Mouse (Mus musculus): ENCODE data around the gene Sema4a. TPM values are rescaled to one million over a fixed set of nuclear protein-coding genes. Genes with fewer than 3 reads are reported as not detected.

The Sema4a gene
- polyA plus RNA-seq, 1 experiment from 2014 or later: 6.3 TPM

DNA sequence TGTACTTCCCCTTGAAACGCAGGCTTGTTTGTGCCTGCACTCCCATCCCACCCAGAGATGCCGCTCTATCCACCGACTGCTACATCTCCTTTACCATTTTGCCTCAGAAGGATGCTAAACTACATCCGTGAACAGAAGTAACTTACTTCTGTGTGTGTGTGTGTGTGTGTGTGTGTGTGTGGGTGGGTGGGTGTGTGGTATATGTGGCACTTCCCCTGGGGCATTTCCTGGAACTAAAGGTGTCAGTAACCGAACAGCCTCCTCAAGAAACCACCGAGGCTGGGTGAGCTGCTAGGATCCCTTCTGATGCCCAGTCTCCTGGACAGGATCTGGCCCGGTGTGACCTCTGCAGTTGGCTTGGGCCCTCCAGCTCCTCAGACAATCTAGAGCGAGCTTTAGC, 7.0 kb downstream of the Sema4a start:
- peaks cover 20% of the 10 kb centered on the region for H3K4me1 ChIP-seq (ENCODE audit: control insufficient read depth, insufficient read depth, low read length)
- no peak overlapping the region for H3K9ac ChIP-seq (ENCODE audit: low read length)
- no peak overlapping the region for H3K27ac ChIP-seq (ENCODE audit: low read depth, low read length)
- DNase-seq (ENCODE audit: low spot score, missing footprints) (no peak), ATAC-seq (ENCODE audit: low FRiP score) (no peak)
- H3K4me2 ChIP-seq: no peak overlapping the region
- no peak overlapping the region for H3K4me3 ChIP-seq (ENCODE audit: low read depth, low read length)
- 83% methylated on average over 8 of the region's 8 CpGs for WGBS
- no peaks in the 10 kb centered on the region for H3K27me3 ChIP-seq (ENCODE audit: control insufficient read depth, insufficient read depth, low read length)
- H3K36me3 ChIP-seq (ENCODE audit: control insufficient read depth, insufficient read depth, low read length): no peaks in the 10 kb centered on the region
- no peaks in the 10 kb centered on the region for H3K9me3 ChIP-seq (ENCODE audit: control insufficient read depth, low read length)

DNA sequence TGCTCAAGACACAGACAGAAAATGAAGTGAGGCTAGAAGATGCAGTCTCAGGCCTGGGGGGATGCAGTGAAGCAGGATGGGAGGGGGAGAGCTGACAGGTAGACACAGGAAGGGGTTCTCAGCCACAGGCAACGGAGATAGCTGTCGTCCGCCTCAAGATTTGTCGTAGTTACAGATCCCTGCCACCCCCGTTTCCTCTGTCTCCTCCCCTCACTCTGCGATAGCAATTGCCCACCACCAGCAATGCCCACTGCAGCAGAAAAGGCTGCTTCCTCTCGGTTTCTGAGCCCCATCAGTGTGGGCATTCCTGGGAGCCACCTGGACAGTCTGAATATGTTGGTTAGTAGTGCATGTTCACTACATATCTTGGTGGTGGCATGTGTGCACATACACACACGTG, 7.6 kb downstream of the Sema4a start:
- WGBS: 62% methylated on average over 8 of the region's 8 CpGs
- no peaks in the 10 kb centered on the region for H3K36me3 ChIP-seq (ENCODE audit: control insufficient read depth, insufficient read depth, low read length)
- no peak overlapping the region for H3K4me2 ChIP-seq
- no peaks in the 10 kb centered on the region for H3K27me3 ChIP-seq (ENCODE audit: control insufficient read depth, insufficient read depth, low read length)
- no peak overlapping the region for H3K27ac ChIP-seq (ENCODE audit: low read depth, low read length)
- no peak overlapping the region for H3K4me3 ChIP-seq (ENCODE audit: low read depth, low read length)
- ATAC-seq (ENCODE audit: low FRiP score) (no peak), DNase-seq (ENCODE audit: low spot score, missing footprints) (peak; percentile 45)
- no peaks in the 10 kb centered on the region for H3K9me3 ChIP-seq (ENCODE audit: control insufficient read depth, low read length)
- peaks cover 14% of the 10 kb centered on the region for H3K4me1 ChIP-seq (ENCODE audit: control insufficient read depth, insufficient read depth, low read length)
- no peak overlapping the region for H3K9ac ChIP-seq (ENCODE audit: low read length)

- ATAC-seq (ENCODE audit: low FRiP score): no peak
- H3K9me3 ChIP-seq (ENCODE audit: control insufficient read depth, low read length): no peaks in the 10 kb centered on the region
- no peak overlapping the region for H3K27ac ChIP-seq (ENCODE audit: low read depth, low read length)
- H3K9ac ChIP-seq (ENCODE audit: low read length): no peak overlapping the region
- H3K4me1 ChIP-seq (ENCODE audit: control insufficient read depth, insufficient read depth, low read length): peaks cover 10% of the 10 kb centered on the region
- no peaks in the 10 kb centered on the region for H3K27me3 ChIP-seq (ENCODE audit: control insufficient read depth, insufficient read depth, low read length)
- WGBS: 81% methylated on average over 6 of the region's 6 CpGs
- no peaks in the 10 kb centered on the region for H3K36me3 ChIP-seq (ENCODE audit: control insufficient read depth, insufficient read depth, low read length)
- DNase-seq (ENCODE audit: low spot score, missing footprints): no peak
- H3K4me2 ChIP-seq: no peak overlapping the region
- H3K4me3 ChIP-seq (ENCODE audit: low read depth, low read length): no peak overlapping the region
Observed at GRCm38 (mm10) chr3:88452716-88453115, 8.3 kb downstream of the Sema4a start.

GRCm38 (mm10) chr3:88452246-88452645, 8.7 kb downstream of the Sema4a start:
- no peak overlapping the region for H3K4me3 ChIP-seq (ENCODE audit: low read depth, low read length)
- H3K9ac ChIP-seq (ENCODE audit: low read length): no peak overlapping the region
- H3K4me1 ChIP-seq (ENCODE audit: control insufficient read depth, insufficient read depth, low read length): peaks cover 10% of the 10 kb centered on the region
- no peaks in the 10 kb centered on the region for H3K36me3 ChIP-seq (ENCODE audit: control insufficient read depth, insufficient read depth, low read length)
- H3K9me3 ChIP-seq (ENCODE audit: control insufficient read depth, low read length): no peaks in the 10 kb centered on the region
- no peak overlapping the region for H3K27ac ChIP-seq (ENCODE audit: low read depth, low read length)
- DNase-seq (ENCODE audit: low spot score, missing footprints) (peak; percentile 72), ATAC-seq (ENCODE audit: low FRiP score) (no peak)
- 80% methylated on average over 5 of the region's 5 CpGs for WGBS
- no peak overlapping the region for H3K4me2 ChIP-seq
- H3K27me3 ChIP-seq (ENCODE audit: control insufficient read depth, insufficient read depth, low read length): no peaks in the 10 kb centered on the region

- H3K9ac ChIP-seq (ENCODE audit: low read length): no peak overlapping the region
- ATAC-seq (ENCODE audit: low FRiP score) (no peak), DNase-seq (ENCODE audit: low spot score, missing footprints) (peak; percentile 78)
- H3K36me3 ChIP-seq (ENCODE audit: control insufficient read depth, insufficient read depth, low read length): no peaks in the 10 kb centered on the region
- no peaks in the 10 kb centered on the region for H3K9me3 ChIP-seq (ENCODE audit: control insufficient read depth, low read length)
- peaks cover 7% of the 10 kb centered on the region for H3K4me1 ChIP-seq (ENCODE audit: control insufficient read depth, insufficient read depth, low read length)
- WGBS: 77% methylated on average over 12 of the region's 12 CpGs
- H3K27ac ChIP-seq (ENCODE audit: low read depth, low read length): no peak overlapping the region
- no peaks in the 10 kb centered on the region for H3K27me3 ChIP-seq (ENCODE audit: control insufficient read depth, insufficient read depth, low read length)
- H3K4me3 ChIP-seq (ENCODE audit: low read depth, low read length): no peak overlapping the region
- H3K4me2 ChIP-seq: no peak overlapping the region
Observed at GRCm38 (mm10) chr3:88450379-88451131, 10.4 kb downstream of the Sema4a start.

DNA sequence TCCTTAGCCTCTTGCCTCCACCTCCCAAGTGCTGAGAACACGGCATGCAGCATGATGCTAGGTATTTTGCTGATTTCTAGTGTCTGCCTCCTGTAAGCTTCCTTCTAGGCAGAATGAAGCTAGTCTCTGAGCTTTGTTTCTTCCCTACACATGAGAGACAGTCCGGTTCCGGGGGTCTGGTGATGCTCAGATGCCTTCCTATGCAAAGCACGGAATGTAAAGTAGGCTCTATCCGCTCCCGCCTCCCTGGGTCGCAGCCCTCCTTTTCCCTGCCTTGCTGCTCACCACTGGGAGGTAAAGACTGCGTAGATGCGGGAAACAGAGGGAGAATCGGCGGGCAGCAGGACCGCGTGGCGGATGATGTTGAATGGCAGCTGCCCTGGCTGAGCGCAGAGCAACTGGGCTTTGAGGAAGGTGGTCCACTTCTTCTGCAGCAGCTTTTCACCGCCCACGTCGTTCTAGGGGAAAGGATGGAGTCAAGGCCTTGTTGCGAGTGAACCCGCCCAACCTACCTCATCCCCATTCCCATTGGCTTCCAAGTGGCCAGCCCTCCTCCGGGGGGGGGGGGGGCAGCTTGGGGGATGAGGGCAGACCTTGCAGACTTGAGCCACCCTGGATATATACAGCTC, 11.5 kb downstream of the Sema4a start:
- Histone ChIP-seq H3K36me3 (ENCODE audit: control insufficient read depth, insufficient read depth, low read length) (no peaks in the 10 kb centered on the region), H3K4me1 (ENCODE audit: control insufficient read depth, insufficient read depth, low read length) (peaks cover 7% of the 10 kb centered on the region), H3K9ac (ENCODE audit: low read length) (peak overlapping the region; percentile 54), H3K4me2 (peak overlapping the region; percentile 36), H3K27ac (ENCODE audit: low read depth, low read length) (no peak overlapping the region), H3K9me3 (ENCODE audit: control insufficient read depth, low read length) (no peaks in the 10 kb centered on the region), H3K4me3 (ENCODE audit: low read depth, low read length) (peak overlapping the region; percentile 21), H3K27me3 (ENCODE audit: control insufficient read depth, insufficient read depth, low read length) (no peaks in the 10 kb centered on the region)
- ATAC-seq (ENCODE audit: low FRiP score) (peak; percentile 81), DNase-seq (ENCODE audit: low spot score, missing footprints) (peak; percentile 92)
- WGBS: 3% methylated on average over 21 of the region's 21 CpGs

DNA sequence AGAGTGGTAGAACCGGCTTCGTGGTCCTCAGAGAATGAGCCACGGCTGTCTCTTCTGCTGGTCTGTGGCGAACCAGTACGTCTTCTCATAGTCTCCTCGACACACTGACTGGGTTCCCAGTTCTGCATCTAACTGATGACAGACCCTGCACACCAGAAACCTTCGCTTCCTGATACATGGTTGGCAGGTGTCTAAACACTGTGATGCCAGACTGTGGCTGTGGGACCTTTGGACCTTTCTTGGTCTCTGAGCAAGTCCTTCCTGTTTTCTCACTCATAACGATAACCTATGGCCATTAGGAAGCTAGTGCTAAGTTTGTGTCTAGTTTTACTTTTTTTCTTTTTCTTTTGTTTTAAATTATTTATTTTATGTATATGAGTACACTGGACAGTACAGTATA, 12.5 kb downstream of the Sema4a start:
- H3K9me3 ChIP-seq (ENCODE audit: control insufficient read depth, low read length): no peaks in the 10 kb centered on the region
- ATAC-seq (ENCODE audit: low FRiP score) (no peak), DNase-seq (ENCODE audit: low spot score, missing footprints) (no peak)
- no peak overlapping the region for H3K4me3 ChIP-seq (ENCODE audit: low read depth, low read length)
- WGBS: 92% methylated on average over 8 of the region's 8 CpGs
- H3K27ac ChIP-seq (ENCODE audit: low read depth, low read length): no peak overlapping the region
- no peak overlapping the region for H3K4me2 ChIP-seq
- no peaks in the 10 kb centered on the region for H3K27me3 ChIP-seq (ENCODE audit: control insufficient read depth, insufficient read depth, low read length)
- H3K9ac ChIP-seq (ENCODE audit: low read length): no peak overlapping the region
- H3K4me1 ChIP-seq (ENCODE audit: control insufficient read depth, insufficient read depth, low read length): peaks cover 7% of the 10 kb centered on the region
- H3K36me3 ChIP-seq (ENCODE audit: control insufficient read depth, insufficient read depth, low read length): no peaks in the 10 kb centered on the region

GRCm38 (mm10) chr3:88447676-88448183, 13.3 kb downstream of the Sema4a start:
- Histone ChIP-seq H3K9me3 (ENCODE audit: control insufficient read depth, low read length) (no peaks in the 10 kb centered on the region), H3K4me1 (ENCODE audit: control insufficient read depth, insufficient read depth, low read length) (peaks cover 7% of the 10 kb centered on the region), H3K4me2 (no peak overlapping the region), H3K4me3 (ENCODE audit: low read depth, low read length) (no peak overlapping the region), H3K9ac (ENCODE audit: low read length) (no peak overlapping the region), H3K27me3 (ENCODE audit: control insufficient read depth, insufficient read depth, low read length) (no peaks in the 10 kb centered on the region), H3K27ac (ENCODE audit: low read depth, low read length) (no peak overlapping the region), H3K36me3 (ENCODE audit: control insufficient read depth, insufficient read depth, low read length) (no peaks in the 10 kb centered on the region)
- no peak for ATAC-seq (ENCODE audit: low FRiP score)
- peak; percentile 80 for DNase-seq (ENCODE audit: low spot score, missing footprints)
- WGBS: 60% methylated on average over 8 of the region's 8 CpGs

DNA sequence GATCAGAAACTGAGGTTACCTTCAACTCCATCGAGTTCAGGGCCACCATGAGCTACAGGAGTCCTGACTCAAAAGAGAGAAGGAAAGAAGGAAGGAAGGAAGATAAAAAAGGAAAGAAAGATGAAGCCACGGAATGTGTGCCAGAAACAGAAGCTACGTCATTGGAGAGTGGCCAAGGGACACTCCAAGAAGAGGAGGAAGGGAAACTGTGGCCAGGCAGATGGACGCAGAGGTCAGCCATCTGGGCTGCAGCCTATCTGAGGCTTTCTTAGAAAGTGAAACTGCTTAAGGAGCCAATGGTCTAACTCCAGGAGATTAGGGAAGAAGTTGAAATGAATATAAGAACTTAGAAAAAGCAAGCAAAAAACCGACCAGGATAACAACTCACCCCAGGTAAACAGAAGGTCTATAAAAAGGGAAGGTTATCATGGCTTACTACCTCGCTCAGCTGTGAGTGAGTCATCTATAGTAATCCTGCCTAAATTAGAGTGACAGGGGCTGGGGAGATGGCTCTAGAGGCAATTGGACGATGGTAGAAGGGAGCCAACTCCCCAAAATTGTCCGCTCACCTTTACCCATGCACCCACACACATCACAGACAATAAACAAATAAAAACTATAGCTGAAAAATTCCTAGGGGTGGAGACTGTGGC, 14.4 kb downstream of the Sema4a start:
- 81% methylated on average over 8 of the region's 8 CpGs for WGBS
- H3K27ac ChIP-seq (ENCODE audit: low read depth, low read length): no peak overlapping the region
- DNase-seq (ENCODE audit: low spot score, missing footprints) (no peak), ATAC-seq (ENCODE audit: low FRiP score) (no peak)
- H3K9ac ChIP-seq (ENCODE audit: low read length): no peak overlapping the region
- peaks cover 7% of the 10 kb centered on the region for H3K4me1 ChIP-seq (ENCODE audit: control insufficient read depth, insufficient read depth, low read length)
- no peak overlapping the region for H3K4me3 ChIP-seq (ENCODE audit: low read depth, low read length)
- no peaks in the 10 kb centered on the region for H3K36me3 ChIP-seq (ENCODE audit: control insufficient read depth, insufficient read depth, low read length)
- H3K4me2 ChIP-seq: no peak overlapping the region
- no peaks in the 10 kb centered on the region for H3K9me3 ChIP-seq (ENCODE audit: control insufficient read depth, low read length)
- H3K27me3 ChIP-seq (ENCODE audit: control insufficient read depth, insufficient read depth, low read length): no peaks in the 10 kb centered on the region
